Mouse (Mus musculus) brain, embryonic 18.5 days (tissue): ENCODE measurements at regions not wholly inside any gene's neighbourhood (a gene's known extent, or its start where the extent isn't known, plus 50 kb on each side); places are given as distances from the start of the nearest gene placed in this dataset.

Source experiments
- DNase-seq: peaks from one replicate; pipeline ENCODE4 v3.0.0-alpha.2; 2012; ENCODE audit warnings: low read depth, low spot score

DNA sequence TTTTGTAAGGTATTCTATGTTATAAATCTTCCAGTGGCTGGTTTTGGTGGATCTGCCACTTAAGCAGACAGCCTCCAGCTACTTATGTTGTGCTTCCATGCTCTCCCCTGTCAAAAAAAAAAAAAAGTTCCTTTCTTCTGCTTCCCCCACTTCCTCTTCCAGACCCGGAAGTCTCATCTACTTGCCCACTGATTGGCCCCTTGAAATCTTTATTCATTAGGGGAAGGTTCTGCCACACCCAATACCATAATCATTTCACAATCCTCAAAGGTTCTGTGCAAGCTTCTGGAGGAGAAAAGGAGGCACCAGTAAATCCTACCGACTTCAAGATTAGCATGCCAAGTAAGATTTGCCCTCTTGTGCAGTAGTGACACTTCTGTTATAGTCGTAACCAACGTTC is 784.7 kb upstream of the Zeb2 start:
- no peak for DNase-seq

- DNase-seq = no peak
Measured at GRCm38 (mm10) chr2:45884680-45885079, 767.5 kb upstream of the Zeb2 start.

DNA sequence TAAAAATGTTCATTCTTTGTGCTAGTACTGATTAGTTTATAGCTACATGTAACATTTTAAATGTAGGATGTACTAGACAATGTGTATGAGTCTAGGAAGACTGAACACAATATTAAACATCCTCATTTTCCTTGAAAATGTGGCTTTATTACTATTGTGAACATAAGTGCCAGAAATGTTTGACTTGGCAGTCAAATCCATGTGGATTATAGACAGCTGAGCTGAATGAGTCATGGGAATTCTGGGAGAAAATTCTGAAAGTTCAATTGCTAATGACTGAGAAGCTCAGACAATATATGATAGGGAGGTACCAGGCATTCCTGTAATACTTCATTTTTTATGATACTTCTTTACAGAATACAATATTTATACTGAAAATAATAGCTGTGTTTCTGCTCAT is 761.5 kb upstream of the Zeb2 start:
- DNase-seq = no peak

DNA sequence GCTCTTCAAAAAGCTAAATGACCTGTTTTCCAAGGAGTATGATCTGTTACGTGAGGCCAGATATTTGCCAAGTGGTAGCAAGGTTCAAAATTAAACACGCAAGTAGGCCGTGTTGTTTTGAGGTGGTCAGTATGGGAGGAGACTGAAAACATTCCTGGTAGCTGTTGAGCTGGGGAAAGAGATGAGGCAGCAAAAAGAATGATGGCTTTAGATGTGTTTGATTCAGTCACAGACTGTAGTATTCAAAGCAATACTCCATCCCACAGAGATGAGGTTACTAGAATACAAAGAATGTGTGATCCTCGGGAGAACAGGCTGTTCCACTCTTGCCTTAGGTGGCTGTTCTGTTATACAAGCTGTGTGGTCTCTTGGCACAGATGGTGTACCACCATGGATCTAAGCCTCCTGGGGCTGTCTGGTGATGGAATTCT is 742.7 kb upstream of the Zeb2 start:
- no peak for DNase-seq

GRCm38 (mm10) chr2:45859445-45859844 is 742.2 kb upstream of the Zeb2 start:
- DNase-seq = no peak

- no peak for DNase-seq
Measured at GRCm38 (mm10) chr2:45850018-45850605, 732.9 kb upstream of the Zeb2 start.

GRCm38 (mm10) chr2:45840389-45840788 is 723.2 kb upstream of the Zeb2 start:
- DNase-seq = no peak

- DNase-seq = no peak
Measured at GRCm38 (mm10) chr2:45836546-45837221, 719.5 kb upstream of the Zeb2 start.

DNA sequence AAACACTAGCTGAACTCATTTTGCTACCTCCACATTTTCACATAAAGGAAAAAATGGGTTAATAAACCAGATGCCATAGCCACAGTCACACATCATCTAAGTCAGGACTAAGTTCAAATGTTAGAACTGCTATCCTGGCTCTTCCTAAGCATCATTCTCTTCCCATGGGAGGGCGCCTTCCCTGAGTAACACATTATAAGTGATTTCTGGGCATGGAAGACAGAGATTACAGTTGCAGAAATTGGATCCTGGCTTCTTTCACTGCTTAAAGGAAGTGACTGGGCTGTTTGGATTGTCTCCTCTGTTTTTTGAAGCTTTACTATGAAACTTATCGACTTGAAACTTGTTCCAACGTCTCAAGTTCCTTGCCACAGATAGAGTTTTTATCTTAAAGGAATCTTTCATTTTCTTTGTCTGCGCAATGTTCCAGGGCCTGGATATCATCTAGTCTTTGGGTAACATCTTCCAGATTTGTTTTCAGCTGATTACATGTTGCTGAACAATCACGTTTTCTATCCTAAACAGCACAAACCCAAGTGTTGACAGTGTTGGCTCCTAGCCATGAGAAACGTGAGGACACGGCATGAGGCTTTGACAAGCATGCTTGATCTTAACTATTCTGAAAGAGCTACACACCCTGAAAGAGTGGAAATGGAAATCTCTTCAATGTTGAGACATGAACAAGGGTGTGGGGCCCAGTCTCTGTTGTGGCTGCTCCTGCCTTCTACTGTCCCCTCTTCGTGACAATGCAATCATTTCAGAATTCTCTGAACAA is 700.9 kb upstream of the Zeb2 start:
- DNase-seq = no peak

DNA sequence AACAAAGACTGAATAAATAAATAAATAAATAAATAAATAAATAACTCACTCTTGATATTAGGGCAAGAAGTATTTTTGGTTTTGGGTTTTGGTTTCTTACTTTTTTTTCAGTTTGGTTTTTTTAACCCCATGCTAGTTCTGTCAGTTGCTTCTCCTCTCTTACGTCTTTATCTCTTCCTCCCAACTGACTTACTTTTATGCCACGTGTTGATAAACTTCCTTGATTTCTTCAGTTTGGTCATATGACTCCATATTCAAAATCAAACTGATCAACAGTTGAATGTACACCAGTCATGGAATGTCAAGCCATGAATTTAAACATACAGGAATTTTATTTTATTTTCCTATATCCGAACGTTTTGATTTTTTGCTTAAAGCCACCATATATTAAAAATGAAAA is 697.5 kb upstream of the Zeb2 start:
- DNase-seq = no peak

DNA sequence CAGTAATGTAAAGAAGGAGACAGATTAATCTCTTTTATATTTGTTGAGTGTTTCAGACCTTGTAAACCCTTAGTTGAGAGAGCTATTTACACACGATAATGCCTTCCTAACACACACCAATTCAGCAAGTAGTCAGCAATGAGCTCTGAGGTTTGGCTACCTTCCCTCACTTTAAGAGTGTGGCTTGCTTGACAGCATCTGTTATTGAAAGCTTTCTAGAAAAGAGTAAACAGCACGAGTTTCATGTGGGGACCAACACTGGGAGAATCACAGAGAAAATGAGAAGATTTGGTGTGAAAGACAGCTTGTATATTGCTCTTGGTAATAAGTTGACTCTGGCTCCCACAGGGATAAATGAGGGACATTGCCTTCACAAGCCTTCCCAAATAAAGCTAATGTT is 688.1 kb upstream of the Zeb2 start:
- DNase-seq = no peak

- no peak for DNase-seq
Measured at GRCm38 (mm10) chr2:45800131-45800530, 682.9 kb upstream of the Zeb2 start.

DNA sequence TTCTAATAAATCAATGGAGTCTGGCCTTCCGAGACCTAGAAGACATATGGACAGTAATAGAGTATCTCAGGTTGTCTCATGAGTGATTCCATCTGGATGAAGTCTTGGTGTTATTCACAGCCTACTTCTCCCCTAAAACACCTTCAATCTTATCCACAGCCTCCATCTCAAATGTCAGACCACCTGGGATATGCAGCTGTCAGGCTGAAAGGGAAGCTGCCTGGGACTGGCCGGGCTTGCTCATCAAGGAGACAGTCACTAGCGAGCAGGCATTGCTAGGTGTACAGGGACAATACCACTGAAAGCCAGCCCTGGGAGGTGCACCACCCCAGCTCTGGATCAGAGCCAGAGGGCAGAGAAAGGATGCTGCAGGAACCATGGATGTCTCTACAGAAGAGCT is 676.4 kb upstream of the Zeb2 start:
- DNase-seq = no peak

- no peak for DNase-seq
Measured at GRCm38 (mm10) chr2:45789739-45790138, 672.5 kb upstream of the Zeb2 start.

- no peak for DNase-seq
Measured at GRCm38 (mm10) chr2:45787732-45788390, 670.7 kb upstream of the Zeb2 start.

GRCm38 (mm10) chr2:45786787-45787186 is 669.6 kb upstream of the Zeb2 start:
- DNase-seq = no peak

DNA sequence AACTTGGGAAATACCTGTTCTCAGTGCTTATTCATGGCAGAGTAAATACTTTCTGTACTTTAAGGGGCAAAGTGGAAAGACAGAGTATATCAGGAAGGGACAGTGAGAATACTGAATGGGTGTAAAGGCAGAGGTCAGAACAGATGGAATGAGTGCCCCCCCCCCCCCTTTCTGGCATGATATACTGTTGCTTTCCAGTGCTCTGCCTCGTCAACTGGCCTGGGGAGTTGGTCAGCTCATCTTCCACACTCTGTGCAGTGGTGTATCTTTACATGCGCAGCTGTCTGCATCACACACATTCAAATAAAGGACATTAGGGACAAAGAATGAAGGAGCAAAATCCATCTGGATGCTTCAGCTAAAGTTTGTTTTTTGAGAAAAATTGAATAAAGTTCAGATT is 668.5 kb upstream of the Zeb2 start:
- DNase-seq = no peak

DNA sequence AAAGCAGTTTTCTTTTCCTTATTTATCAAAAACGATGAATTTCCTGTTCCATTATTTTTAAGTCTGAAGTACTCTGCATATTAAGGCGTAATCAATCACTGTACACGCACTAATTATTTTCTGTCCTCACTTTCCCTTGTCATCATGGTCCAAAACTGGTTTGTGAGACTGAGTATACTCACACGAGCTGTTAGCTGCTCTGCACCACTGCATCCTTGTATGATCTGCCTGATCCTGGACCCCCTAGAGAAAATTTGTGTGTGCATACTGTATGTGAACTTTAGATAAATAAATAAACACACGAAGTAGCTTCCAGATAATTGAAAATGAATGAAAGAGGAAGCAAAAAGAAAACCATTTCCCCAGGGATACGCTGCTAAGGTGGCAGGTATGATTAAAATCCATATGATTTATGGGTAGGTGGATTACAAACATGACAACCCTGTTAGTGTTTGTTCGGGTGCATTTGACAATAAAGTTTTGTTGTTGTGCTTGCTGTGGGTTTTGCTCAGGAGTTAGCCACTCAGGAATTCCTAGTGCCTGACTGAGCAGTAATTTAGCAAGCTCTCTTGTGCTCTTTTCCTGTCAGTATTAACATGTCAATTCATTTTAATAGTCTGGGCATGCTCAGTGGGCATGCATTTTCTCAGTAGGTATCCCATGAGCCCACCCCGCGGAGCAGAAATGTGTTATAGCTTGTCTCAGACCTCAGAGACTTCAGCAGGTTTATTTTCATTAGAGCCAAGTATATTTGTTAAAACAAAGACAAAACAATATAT is 666.6 kb upstream of the Zeb2 start:
- no peak for DNase-seq

GRCm38 (mm10) chr2:45777466-45777865 is 660.3 kb upstream of the Zeb2 start:
- no peak for DNase-seq

GRCm38 (mm10) chr2:45776485-45777135 is 659.4 kb upstream of the Zeb2 start:
- DNase-seq = no peak

DNA sequence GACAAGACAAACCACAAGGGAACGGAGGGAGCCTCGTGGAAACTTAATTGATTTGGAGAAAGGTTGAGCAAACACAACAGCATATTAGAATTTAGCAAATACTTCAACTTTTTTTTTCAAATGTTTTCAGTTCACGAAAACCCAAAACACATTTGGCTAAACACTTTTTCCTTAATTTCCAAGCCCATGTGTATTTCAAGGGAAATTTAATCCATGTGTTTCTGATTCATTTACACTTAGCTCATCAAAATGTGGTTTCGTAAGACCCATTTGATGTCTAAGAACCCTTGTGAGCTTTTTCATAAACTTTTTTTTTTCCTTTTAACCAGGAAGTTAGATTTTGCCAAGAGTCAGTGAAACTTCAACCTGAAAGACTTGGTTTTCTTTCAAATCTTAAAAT is 658.5 kb upstream of the Zeb2 start:
- no peak for DNase-seq
